Mouse (Mus musculus) ES-E14 (cell line): ENCODE measurements around the gene Shld2.

ENCODE experiments used
- ZC3H11A ChIP-seq: IDR thresholded peaks from 2 replicates; pipeline ENCODE4 v1.6.1; 2012; ENCODE audit warnings: low read depth, mild to moderate bottlenecking, inconsistent platforms, low read length, borderline replicate concordance
- ZNF384 ChIP-seq: IDR thresholded peaks from 2 replicates; pipeline ENCODE4 v1.6.1; 2012; ENCODE audit warnings: low read depth, low read length, inconsistent platforms

- TF ChIP-seq ZNF384: no peak
- no peak for TF ChIP-seq ZC3H11A
Measured at GRCm38 (mm10) chr14:34279726-34280125, 30.6 kb downstream of the Shld2 start.
